Mouse (Mus musculus) cortical plate, adult 2 months (tissue): Measurements from ENCODE around the gene Sox8.

ENCODE experiments used
- CTCF ChIP-seq: fragments of 200-500 bp; IDR thresholded peaks from 2 replicates; pipeline ENCODE4 v1.5.1; 2011; ENCODE audit warnings: mild to moderate bottlenecking, control low read depth, low read length; ENCODE audit not compliant: insufficient read depth; ENCODE audit errors: extremely low read depth
- POLR2A ChIP-seq: fragments of 200-500 bp; IDR thresholded peaks from 2 replicates; pipeline ENCODE4 v1.6.1; 2011; ENCODE audit warnings: mild to moderate bottlenecking, low read length, control low read depth; ENCODE audit not compliant: insufficient read depth; ENCODE audit errors: extremely low read depth

GRCm38 (mm10) chr17:25570648-25571452 lies at the start of gene Sox8:
- TF ChIP-seq POLR2A (peak; percentile 96), CTCF (0 out of 2 replicates have a peak, but pooled peaks have one; percentile 19)
